Comparison of ENCODE assay signal across 10 mouse cellular contexts in genomic region chr16:5911880-5912327, GRCm38 (mm10). TPM values are rescaled to one million over a fixed set of nuclear protein-coding genes. Genes with fewer than 3 reads are reported as not detected.
DNase-seq lines count a peak whose midpoint lies in the region; ATAC-seq and TF ChIP-seq lines count a peak whose summit lies in the region.
"Had no signal": no experiment of that assay in that cellular context is flagged by ENCODE, and none has a peak within 500 bp of the region (broad histone marks: within the 10 kb centered on the region; RNA-seq: fewer than 3 reads in every experiment).

No protein-coding gene starts in this region.

- H3K4me3 ChIP-seq in heart, adult 2 months = no peak overlapping the region
- H3K4me3 ChIP-seq in midbrain, postnatal 0 days (ENCODE audit: low read depth, low read length) = no peak overlapping the region

- peak; percentile 94 for ATAC-seq in cerebellum, adult (ENCODE audit: insufficient number of reproducible peaks, low FRiP score, low TSS enrichment)
- peak; percentile 84 for ATAC-seq in midbrain, postnatal 0 days (ENCODE audit: low FRiP score)
- ATAC-seq in activated CD4-positive, CD25-positive, alpha-beta regulatory T cell, adult 4 months = no peak

- intact Hi-C loops in heart, adult 2 months (cut with DNase I) = no loop called here
- intact Hi-C loops in heart, postnatal 25 days (cut with DNase I) = no loop called here

- no peaks in the 10 kb centered on the region for H3K27me3 ChIP-seq in heart, adult 2 months (ENCODE audit: control insufficient read depth, insufficient read depth, low read length)
- H3K27me3 ChIP-seq in midbrain, postnatal 0 days (ENCODE audit: insufficient read depth, low read length) = no peaks in the 10 kb centered on the region

- no peaks in the 10 kb centered on the region for H3K79me2 ChIP-seq in heart, adult 2 months (replicated peaks; ENCODE audit: control insufficient read depth, insufficient read depth, low read length)

- H3K4me2 ChIP-seq in midbrain, postnatal 0 days (ENCODE audit: low read depth, low read length, poor library complexity, severe bottlenecking) = no peak overlapping the region

- H3K9me3 ChIP-seq in midbrain, postnatal 0 days (ENCODE audit: low read length) = no peaks in the 10 kb centered on the region

- TF ChIP-seq EP300 in heart, adult 2 months (IDR thresholded peaks at IDR 0.05; ENCODE audit: insufficient read depth, low read depth, low read length) = no peak

- no peak overlapping the region for H3K27ac ChIP-seq in heart, adult 2 months
- peak overlapping the region; percentile 55; the same call in 1 of the 2 replicates for H3K27ac ChIP-seq in midbrain, postnatal 0 days (ENCODE audit: low read depth, low read length)

- H3K9ac ChIP-seq in heart, adult 2 months (ENCODE audit: low read depth, low read length) = no peak overlapping the region
- H3K9ac ChIP-seq in midbrain, postnatal 0 days (replicated peaks; ENCODE audit: low read length, poor library complexity, severe bottlenecking) = no peak overlapping the region

- H3K4me1 ChIP-seq in heart, adult 2 months (ENCODE audit: control insufficient read depth, insufficient read depth, low read length) = no peaks in the 10 kb centered on the region
- no peaks in the 10 kb centered on the region for H3K4me1 ChIP-seq in midbrain, postnatal 0 days (ENCODE audit: insufficient read depth, low read length)

- TF ChIP-seq CTCF in heart, adult 2 months (IDR thresholded peaks at IDR 0.05) = no peak
- no peak for TF ChIP-seq CTCF in midbrain, postnatal 0 days (IDR thresholded peaks at IDR 0.05)

- 13% methylated on average over 2 of the region's 2 CpGs for WGBS in heart, adult 2 months
- WGBS in midbrain, postnatal 0 days = 28% methylated on average over 2 of the region's 2 CpGs

- peak; percentile 12 to 19 for DNase-seq in heart, adult 2 months
- DNase-seq in heart, postnatal 25 days (ENCODE audit: low spot score) = no peak
- DNase-seq in frontal cortex, postnatal 10 days (ENCODE audit: low spot score in 2 of 2) = peak; percentile 68 to 73
- DNase-seq in layer of hippocampus, adult 11-12 months (ENCODE audit: low spot score) = peak; percentile 65
- peak; percentile 91 for DNase-seq in midbrain, postnatal 0 days (ENCODE audit: low spot score)
- no peak for DNase-seq in T-cell, adult 2 months (ENCODE audit: low spot score)

- TF ChIP-seq POLR2A in heart, adult 2 months (IDR thresholded peaks at IDR 0.05; ENCODE audit: insufficient read depth, low read depth, low read length) = no peak

- H3K36me3 ChIP-seq in heart, adult 2 months (ENCODE audit: control insufficient read depth, insufficient read depth, low read length) = no peaks in the 10 kb centered on the region
- H3K36me3 ChIP-seq in midbrain, postnatal 0 days (ENCODE audit: insufficient read depth, low read length) = no peaks in the 10 kb centered on the region

RNA-seq across cellular contexts. Expression of gene Rbfox1, which starts 26.7 kb away (rescaled TPM):
- 10 to 100 TPM; 52.9 to 58.1 TPM for total RNA-seq in heart, adult 2 months (2021)
- 30.7 and 31.6 TPM in 2 replicates for polyA plus RNA-seq in heart, adult 2 months (2012; rRNA removed)
- 10 to 100 TPM; 47.7 to 48.6 TPM for total RNA-seq in heart, postnatal 25 days (2021)
- 142 and 177 TPM in 2 replicates for total RNA-seq in midbrain, postnatal 0 days (2014; rRNA removed)
- polyA plus RNA-seq in midbrain, postnatal 0 days (2015; fragmentation: Nextera tagmentation; extraction: Ambion mirVana) = 242 and 278 TPM in 2 replicates
- not detected for polyA plus RNA-seq in activated CD4-positive, CD25-positive, alpha-beta regulatory T cell, adult 4 months (2017; shearing (Covaris generic))
- total RNA-seq: common myeloid progenitor, adult 5-6 weeks had no signal
- polyA plus RNA-seq: liver, adult 2 months had no signal

Comparison
In these comparisons a context has a peak if more than half of its experiments do, and no peak if none do; other contexts are left out.
1. DNase-seq: peak in heart, adult 2 months (2 of 2), frontal cortex, postnatal 10 days (2 of 2), layer of hippocampus, adult 11-12 months (single experiment) and midbrain, postnatal 0 days (single experiment); none in heart, postnatal 25 days (single experiment) and T-cell, adult 2 months (single experiment).